Mouse (Mus musculus): Measurements from ENCODE around the gene Eef1akmt4.

Eef1akmt4 gene
- long read RNA-seq, experiment 1, transcript Eef1akmt4-201 (3 exons, 1,134 nt) = major isoform, 12 of 12 reads
- long read RNA-seq, experiment 1, partial matches to known transcripts = 0 of 12 reads
- long read RNA-seq, experiment 1, other reads (novel, unspliced or antisense) = 0 of 12 reads
- long read RNA-seq, experiment 2, transcript Eef1akmt4-201 (3 exons, 1,134 nt) = major isoform, 23 of 25 reads
- long read RNA-seq, experiment 2, partial matches to known transcripts = 1 of 25 reads
- long read RNA-seq, experiment 2, other reads (novel, unspliced or antisense) = 1 of 25 reads

GRCm38 (mm10) chr16:20611357-20612227, at the start of gene Eef1akmt4, which contains the start of the genes Gm49333 and Alg3:
Gene Eef1akmt4 (plus strand): TSS chr16:20611593.
Gene Gm49333 (plus strand): TSS chr16:20611610.
Gene Alg3 (minus strand): TSS chr16:20611735.
- intact Hi-C loops (cut with DNase I) = loop anchor here (5.0 kb wide), 1 partner anchor 74 kb away; the partner anchor contains the start of gene Ap2m1

DNA sequence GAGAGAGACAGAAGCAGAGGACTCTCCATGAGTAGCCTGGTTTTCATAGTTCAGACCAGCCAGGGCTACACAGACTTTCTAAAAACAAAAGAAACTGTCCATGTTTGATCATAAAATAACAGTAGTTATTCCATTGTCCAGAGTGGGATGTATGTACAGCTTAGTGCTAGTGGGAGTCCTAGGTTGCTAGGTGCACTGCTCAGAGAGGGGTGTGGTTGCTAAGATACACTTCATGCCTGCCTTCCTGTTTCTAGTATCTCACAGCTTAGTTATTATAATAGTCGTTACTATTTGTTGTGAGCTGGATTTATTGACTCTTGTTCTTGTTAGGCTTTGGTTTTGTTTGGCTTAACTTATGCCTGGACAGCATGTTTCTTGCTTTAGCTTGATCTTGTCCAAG, 46.3 kb upstream of the Eef1akmt4 start:
- intact Hi-C loops (cut with DNase I) = no loop called here

DNA sequence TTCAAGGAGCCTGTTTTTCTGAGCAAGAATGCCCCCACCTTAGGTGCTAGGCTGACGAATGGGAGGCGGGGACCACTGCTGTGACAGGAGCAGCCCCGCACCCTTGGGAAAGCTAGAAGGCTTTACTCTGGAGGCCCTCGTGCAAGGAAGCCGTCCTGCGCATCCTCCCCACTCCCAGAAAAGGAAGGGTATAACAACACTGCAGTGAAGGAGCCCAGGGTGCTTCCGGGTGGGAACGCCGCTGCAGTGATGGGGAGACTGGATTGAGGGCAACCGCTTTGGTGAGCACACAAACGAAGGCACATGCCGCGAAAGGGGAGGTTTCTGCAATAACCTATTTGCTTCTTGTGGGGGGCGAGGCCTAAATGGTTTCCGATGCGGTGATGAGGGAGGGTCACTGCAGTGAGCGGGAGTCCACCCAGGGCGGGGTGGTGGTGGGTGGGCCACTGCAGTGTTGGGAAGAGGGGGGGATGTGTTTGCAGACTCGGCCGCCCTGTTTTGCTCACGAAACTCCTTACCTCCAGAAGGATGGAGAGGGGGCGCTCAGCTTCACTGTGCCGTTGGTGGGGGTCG, 21.9 kb upstream of the Eef1akmt4 start, which contains the start of gene Vwa5b2:
Gene Vwa5b2 (plus strand): TSS at position 106 of the 573 bp plus-strand sequence.
- intact Hi-C loops (cut with DNase I) = no loop called here

DNA sequence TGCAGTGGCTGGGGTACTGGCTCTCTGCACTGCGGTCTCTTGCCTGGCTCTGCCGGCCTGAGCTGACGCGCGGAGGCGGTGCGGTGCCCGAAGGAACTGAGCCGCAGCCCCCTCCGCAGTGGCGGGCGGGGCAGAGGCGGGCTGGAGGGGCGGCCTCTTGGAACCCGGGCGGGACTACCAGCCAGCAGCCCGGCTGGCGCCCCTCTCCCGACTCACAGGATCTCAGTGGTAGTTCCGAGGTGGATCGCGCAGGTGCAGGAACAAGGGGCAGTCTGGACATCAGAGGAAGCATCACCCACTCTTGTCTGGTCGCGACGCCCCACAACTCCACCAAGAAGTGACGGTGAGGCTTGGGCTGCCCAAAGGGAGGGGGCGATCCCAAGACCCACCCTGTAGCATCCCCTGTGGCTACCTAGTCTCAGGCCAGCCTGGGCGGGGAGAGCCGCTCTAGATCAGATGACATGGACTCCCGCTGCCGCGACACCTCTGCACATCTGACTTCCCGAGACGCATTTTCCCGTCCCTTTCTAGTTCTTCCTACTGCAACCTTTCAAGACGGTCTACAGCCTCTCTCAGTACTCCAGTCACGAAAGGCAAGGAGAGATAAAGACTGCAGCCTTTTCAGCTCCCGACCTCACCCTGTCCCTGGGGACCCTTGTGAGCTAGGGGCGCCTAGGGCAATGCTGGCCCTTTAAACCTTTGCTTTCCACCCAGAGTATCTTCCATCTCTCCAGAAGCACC, 21.3 kb upstream of the Eef1akmt4 start:
- intact Hi-C loops (cut with DNase I) = no loop called here

DNA sequence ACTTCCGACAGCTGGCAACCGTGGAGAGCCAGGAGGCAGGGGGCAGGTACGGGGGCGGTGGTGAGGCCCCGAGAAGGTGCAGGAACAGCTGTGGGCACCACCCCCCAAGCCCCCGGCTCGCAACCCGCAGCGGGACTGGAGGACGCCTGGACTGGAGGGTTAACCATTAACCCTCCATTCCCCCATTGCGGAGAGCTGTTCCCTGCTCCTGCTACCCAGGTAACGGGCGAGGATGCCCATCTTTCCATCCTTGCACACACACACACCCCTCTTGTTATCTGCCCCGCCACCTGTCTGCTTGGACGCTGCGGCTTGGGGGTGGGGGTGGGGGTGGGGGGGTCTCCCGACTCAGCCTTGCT, 20.7 kb upstream of the Eef1akmt4 start:
- intact Hi-C loops (cut with DNase I) = no loop called here

- intact Hi-C loops (cut with DNase I) = no loop called here
These were observed 20.2 kb upstream of the Eef1akmt4 start for GRCm38 (mm10) chr16:20591076-20591705.

- intact Hi-C loops (cut with DNase I) = no loop called here
These were observed 16.2 kb upstream of the Eef1akmt4 start for GRCm38 (mm10) chr16:20595060-20595673.

DNA sequence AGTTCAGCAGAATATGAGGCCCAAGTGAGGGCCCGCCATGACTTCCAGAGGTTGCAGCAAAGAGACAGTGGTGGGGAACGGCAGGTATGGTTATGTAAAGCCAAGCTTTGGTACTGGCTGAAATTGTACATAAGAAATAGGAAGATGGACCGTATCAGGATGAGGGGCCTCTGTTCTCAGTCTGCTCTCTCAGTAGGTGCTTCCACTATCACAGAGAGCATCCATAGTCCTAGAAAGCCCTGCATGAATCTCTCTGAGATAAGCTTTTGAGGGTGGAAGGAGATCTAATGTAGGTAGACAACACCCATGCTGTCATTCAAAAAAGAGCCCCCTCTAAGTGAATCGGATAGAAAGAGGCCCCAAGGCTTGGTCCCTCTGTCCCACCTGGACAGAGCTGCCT, 15.7 kb upstream of the Eef1akmt4 start:
- intact Hi-C loops (cut with DNase I) = no loop called here

DNA sequence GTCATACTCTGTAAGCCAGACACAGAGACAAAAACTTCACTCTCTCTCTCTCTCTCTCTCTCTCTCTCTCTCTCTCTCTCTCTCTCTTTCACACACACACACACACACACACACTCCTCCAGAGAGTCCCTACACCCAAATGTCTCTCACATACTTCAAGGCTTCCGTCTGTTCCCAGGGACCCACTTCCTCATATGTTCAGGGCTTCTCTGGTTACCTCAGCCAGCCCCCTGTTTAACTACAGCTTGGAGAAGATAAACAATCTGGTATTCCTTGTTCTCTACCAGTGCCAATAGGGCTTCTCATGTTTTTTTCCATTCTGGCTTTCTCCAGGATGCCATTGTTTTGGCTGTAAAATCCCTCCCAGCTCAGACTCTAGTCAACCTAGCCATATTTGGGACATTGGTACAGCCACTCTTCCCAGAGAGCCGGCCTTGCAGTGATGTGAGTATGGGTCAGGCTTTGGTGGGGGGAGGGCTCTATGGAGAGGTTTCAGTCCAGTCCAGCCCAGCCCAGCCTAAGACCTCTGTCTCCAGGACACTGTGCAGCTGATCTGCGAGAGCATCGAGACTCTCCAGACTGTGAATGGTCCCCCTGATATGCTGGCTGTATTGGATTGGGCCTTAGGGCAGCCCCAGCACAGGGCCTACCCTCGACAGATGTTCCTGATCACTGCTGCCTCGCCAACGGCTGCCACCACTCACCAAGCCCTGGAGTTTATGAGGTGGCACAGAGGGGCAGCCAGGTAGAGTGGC, 14.5 kb upstream of the Eef1akmt4 start:
- intact Hi-C loops (cut with DNase I) = no loop called here

DNA sequence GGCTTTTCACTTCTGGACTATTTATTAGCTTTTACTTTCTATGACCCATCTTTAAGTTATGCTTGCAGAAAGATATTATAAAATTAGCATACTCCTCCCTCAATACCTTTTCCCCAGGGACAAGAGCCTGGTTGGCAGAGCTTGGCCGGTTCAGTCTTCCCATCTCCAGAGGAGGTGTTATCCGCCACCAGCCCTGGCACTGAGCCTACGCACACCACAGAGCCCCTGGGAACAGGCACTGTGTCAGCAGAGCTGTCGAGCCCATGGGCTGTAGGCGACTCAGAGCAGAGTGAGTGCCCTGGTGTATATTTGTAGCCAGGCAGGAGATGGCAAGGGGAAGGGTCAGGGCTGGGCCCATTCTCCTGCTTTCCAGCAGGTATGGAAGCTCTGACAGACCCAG, 10.9 kb upstream of the Eef1akmt4 start:
- intact Hi-C loops (cut with DNase I) = no loop called here

GRCm38 (mm10) chr16:20604705-20605104, 6.7 kb upstream of the Eef1akmt4 start:
- intact Hi-C loops (cut with DNase I) = no loop called here

- intact Hi-C loops (cut with DNase I) = loop anchor here (5.0 kb wide), 1 partner anchor 73 kb away; the partner anchor contains the start of gene Ap2m1
These were observed 664 bp upstream of the Eef1akmt4 start for GRCm38 (mm10) chr16:20610501-20611356.

DNA sequence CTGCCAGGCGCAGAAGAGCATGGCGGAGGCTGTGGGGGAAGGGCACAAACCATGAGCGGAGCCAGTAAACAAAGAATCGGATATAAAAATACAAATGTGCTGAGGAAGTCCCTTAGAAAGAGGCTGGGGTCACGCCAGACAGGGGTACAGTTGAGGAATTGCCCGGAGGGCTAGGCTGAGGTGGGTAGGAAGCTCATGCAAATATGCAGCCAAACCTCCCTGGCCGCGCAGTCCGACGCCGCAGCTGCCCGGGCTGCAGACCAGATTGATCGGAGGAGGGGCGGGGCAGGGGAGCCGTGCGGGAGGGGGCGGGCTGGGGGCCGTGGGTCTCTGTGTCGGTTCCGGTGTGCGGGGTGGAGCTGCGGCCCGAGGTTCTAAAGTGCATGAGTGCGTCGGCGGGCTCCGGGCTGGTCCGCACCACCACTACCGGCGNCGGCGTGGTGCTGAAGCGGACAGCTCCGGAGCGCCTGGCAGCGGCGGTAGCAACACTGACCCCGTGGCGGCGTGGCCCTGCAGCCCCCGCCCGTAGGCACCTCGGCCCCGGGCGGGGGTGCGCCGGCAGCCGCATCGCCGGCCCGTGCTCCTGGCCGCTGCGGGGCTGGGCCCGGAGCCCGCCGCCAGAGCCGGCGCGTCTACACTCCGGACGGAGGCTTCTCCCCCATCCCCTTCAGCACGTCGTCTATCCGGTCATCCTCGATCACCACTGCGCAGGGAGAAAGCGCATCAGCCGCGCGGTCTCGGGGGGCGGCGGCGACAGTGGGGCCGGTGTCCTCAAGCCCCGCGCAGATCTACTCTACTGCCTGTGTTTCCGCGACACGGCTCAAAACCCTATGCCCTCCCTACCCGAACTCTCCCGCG, 8.4 kb downstream of the Eef1akmt4 start:
- intact Hi-C loops (cut with DNase I) = no loop called here

- intact Hi-C loops (cut with DNase I) = no loop called here
These were observed 9.0 kb downstream of the Eef1akmt4 start for GRCm38 (mm10) chr16:20620399-20620735.

GRCm38 (mm10) chr16:20620751-20621190, 9.4 kb downstream of the Eef1akmt4 start:
- intact Hi-C loops (cut with DNase I) = no loop called here

GRCm38 (mm10) chr16:20621191-20621990, 10.0 kb downstream of the Eef1akmt4 start, which contains the start of gene Camk2n2:
Gene Camk2n2 (minus strand): TSS chr16:20621287.
- intact Hi-C loops (cut with DNase I) = no loop called here

Measured in adrenal gland (tissue).